Mouse (Mus musculus) large intestine, adult 2 months (tissue): ENCODE data around the gene Ccdc51. TPM values are rescaled to one million over a fixed set of nuclear protein-coding genes. Genes with fewer than 3 reads are reported as not detected.

Source experiments
- DNase-seq: peaks from one replicate; pipeline ENCODE4 v3.0.0-alpha.2; 2012; ENCODE audit warnings: low read depth, low spot score
- WGBS: fragments of 180-500 bp; shearing (Covaris S2); methylation state at CpG from one replicate; pipeline ENCODE4 v1.1.7; 2018; 5-methylcytosine and 5-hydroxymethylcytosine counted together
- polyA plus RNA-seq: library from polyadenylated mRNA; depleted of rRNA; stranded (reverse); fragments of >200 nt; gene quantifications from 2 replicates; pipeline ENCODE4 v1.2.3, GENCODE M21; 2012

The Ccdc51 gene
- polyA plus RNA-seq, 1 experiment: 11.3 TPM

- 90% methylated on average over 17 of the region's 17 CpGs for WGBS
- DNase-seq: no peak
Measured at GRCm38 (mm10) chr9:109056081-109056690, 26.1 kb upstream of the Ccdc51 start.

GRCm38 (mm10) chr9:109056916-109057315 lies 25.4 kb upstream of the Ccdc51 start:
- 83% methylated on average over 4 of the region's 4 CpGs for WGBS
- no peak for DNase-seq

GRCm38 (mm10) chr9:109057543-109057942 lies 24.8 kb upstream of the Ccdc51 start:
- 88% methylated on average over 5 of the region's 5 CpGs for WGBS
- no peak for DNase-seq

GRCm38 (mm10) chr9:109058006-109058765 lies 24.1 kb upstream of the Ccdc51 start:
- 79% methylated on average over 19 of the region's 19 CpGs for WGBS
- DNase-seq: no peak

GRCm38 (mm10) chr9:109059136-109059903 lies 23.0 kb upstream of the Ccdc51 start, which contains the start of gene Trex1:
Gene Trex1, minus strand, starts transcription at chr9:109059734.
- DNase-seq: no peak
- WGBS: under 1% methylated on average over 15 of the region's 15 CpGs

- no peak for DNase-seq
- 90% methylated on average over 16 of the region's 16 CpGs for WGBS
Measured at GRCm38 (mm10) chr9:109060184-109060897, 22.0 kb upstream of the Ccdc51 start.

- no peak for DNase-seq
- WGBS: 90% methylated on average over 5 of the region's 5 CpGs
Measured at GRCm38 (mm10) chr9:109060898-109061295, 21.4 kb upstream of the Ccdc51 start.

- 92% methylated on average over 3 of the region's 3 CpGs for WGBS
- DNase-seq: no peak
Measured at GRCm38 (mm10) chr9:109068095-109068735, 14.1 kb upstream of the Ccdc51 start.

GRCm38 (mm10) chr9:109073661-109074573 lies 8.4 kb upstream of the Ccdc51 start, which contains the start of gene Atrip:
Gene Atrip, minus strand, starts transcription at chr9:109074124.
- under 1% methylated on average over 57 of the region's 57 CpGs for WGBS
- no peak for DNase-seq

- WGBS: 86% methylated on average over 3 of the region's 3 CpGs
- no peak for DNase-seq
Measured at GRCm38 (mm10) chr9:109080516-109080915, 1.8 kb upstream of the Ccdc51 start.

- no peak for DNase-seq
- under 1% methylated on average over 11 of the region's 11 CpGs for WGBS
Measured at GRCm38 (mm10) chr9:109081749-109082123, 557 bp upstream of the Ccdc51 start.

- no peak for DNase-seq
- WGBS: 20% methylated on average over 2 of the region's 2 CpGs
Measured at GRCm38 (mm10) chr9:109084922-109085321, 2.6 kb downstream of the Ccdc51 start.

GRCm38 (mm10) chr9:109087987-109088386 lies 5.7 kb downstream of the Ccdc51 start:
- no peak for DNase-seq
- WGBS: 15% methylated on average over 5 of the region's 5 CpGs

- DNase-seq: no peak
- WGBS: 67% methylated on average over 15 of the region's 15 CpGs
Measured at GRCm38 (mm10) chr9:109090446-109090845, 8.2 kb downstream of the Ccdc51 start.

GRCm38 (mm10) chr9:109091802-109092201 lies 9.5 kb downstream of the Ccdc51 start:
- 90% methylated on average over 8 of the region's 8 CpGs for WGBS
- DNase-seq: no peak

GRCm38 (mm10) chr9:109092799-109093198 lies 10.5 kb downstream of the Ccdc51 start:
- 61% methylated on average over 6 of the region's 6 CpGs for WGBS

GRCm38 (mm10) chr9:109093786-109094552 lies 11.7 kb downstream of the Ccdc51 start:
- 39% methylated on average over 11 of the region's 11 CpGs for WGBS
- DNase-seq: no peak

More at GRCm38 (mm10) chr9:109092799-109093198, 10.5 kb downstream of the Ccdc51 start:
- no peak for DNase-seq
